Mouse (Mus musculus) forelimb bud, embryonic 11.5 days (tissue): ENCODE measurements around the gene Enoph1.
A peak's percentile ranks its signal among the peaks of the same experiment; 100 is the strongest.

ENCODE experiments used
- DNase-seq: peaks from one replicate; pipeline ENCODE4 v3.0.0-alpha.2; 2012; ENCODE audit warnings: low read depth, low spot score

Enoph1 gene

DNA sequence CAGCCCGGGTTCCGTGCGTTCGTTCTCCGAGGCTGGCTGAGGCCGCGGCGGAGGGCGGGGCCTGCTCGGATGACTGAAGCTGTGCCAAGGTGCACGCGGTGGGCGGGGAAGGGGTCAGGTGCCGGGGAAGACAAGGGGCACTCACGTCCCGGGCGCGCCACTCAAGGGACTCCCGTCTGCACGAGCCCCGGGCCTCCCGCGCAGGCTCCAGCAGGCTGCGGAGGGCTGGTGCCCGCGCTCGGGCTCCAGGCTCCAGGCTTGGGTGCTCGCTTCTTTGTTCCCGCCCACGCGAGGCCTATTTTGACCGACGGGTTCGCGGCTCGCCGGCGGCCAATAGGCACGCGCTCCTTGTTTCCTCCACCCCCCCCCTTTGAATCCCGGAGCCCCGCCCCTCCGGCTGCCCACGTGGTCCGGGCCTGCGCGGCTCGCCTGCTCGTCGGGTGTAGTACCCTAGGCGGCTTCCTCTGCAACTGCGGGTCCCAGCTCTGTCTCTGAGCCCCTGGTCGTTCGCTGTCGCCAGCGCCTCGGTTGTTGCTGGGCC lies at the start of gene Enoph1, which contains the start of gene Hnrnpdl:
TSS of gene Enoph1 (plus strand) at position 384 of the 541 bp plus-strand sequence.
TSS of gene Hnrnpdl (minus strand) at position 63 of the 541 bp plus-strand sequence.
- DNase-seq: peak; percentile 95

DNA sequence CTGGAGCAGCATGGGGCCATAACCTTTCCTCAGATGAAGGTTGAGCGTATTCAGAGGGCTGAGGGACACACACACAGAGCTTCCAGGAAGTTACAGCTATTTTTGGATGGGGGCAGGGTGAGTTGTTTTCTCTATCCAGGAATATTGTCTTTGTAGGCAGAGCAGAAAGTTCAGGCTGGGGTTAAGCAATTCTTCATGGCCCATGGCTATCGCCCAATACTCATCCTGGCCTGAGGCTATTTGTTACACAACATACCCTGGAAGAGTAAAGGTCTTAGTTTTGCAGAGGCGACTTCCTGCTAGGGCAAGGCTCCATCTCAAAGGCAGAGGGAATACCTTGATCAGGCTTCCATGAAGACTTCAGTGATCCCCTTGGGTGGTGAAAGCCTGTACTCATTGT lies 45.6 kb upstream of the Enoph1 start:
- no peak for DNase-seq

DNA sequence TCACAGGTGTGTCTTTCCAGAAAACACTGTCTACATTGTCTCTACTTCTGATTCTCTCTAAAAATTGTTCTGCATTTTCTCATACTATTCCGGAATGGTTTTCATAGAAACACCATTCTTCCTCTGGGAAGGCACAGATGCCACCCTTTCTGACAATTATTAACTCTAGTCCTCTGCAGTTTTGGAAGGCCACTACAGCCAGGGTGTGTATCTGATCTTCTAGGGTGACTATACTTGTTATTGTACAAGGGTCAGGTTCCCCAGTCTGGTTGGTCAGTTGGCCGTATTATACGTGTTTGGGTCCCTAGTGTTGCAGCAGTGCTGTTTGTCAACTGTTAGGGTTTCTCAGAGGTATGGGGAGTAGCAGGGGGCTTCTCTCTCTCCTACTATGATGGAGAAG lies 45.1 kb upstream of the Enoph1 start:
- no peak for DNase-seq

DNA sequence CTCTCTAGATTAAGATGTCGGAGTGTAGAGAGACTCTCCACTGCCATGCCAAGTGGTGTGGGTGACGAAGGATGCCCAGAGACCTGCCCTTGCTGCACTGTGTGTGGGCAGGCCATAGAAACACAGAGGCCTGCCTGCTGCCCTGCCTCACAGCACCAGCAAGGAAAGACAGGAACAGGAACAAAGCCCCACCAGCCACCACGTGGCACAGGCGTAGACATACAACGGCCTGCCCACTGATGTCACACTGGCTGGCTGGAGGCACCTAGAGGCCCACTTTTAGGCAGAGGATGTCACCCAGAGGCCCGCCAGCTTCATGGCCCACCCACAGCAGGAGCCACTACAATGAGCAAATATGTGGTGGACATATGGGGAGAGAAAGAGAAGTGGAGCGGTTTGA lies 39.7 kb upstream of the Enoph1 start:
- DNase-seq: no peak

DNA sequence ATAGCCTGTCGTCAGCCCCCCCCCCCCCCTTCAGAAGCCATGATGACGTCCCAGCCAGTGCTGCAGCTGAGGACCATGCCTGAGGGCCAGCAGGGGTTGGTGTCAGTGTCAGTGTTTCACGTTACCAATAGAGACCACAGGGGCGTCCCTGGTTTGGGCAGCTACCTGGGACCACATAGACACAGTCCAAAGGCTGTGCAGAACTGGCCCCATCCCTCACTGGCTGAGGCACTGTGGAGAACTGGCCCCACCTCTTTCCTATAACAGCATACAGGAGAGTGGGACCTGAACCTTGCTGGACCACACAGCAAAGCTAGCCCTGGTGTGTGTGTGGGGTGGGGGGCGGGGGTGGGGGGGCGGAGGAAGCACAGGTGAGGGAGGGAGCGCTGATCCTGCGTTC lies 39.3 kb upstream of the Enoph1 start:
- DNase-seq: no peak

DNA sequence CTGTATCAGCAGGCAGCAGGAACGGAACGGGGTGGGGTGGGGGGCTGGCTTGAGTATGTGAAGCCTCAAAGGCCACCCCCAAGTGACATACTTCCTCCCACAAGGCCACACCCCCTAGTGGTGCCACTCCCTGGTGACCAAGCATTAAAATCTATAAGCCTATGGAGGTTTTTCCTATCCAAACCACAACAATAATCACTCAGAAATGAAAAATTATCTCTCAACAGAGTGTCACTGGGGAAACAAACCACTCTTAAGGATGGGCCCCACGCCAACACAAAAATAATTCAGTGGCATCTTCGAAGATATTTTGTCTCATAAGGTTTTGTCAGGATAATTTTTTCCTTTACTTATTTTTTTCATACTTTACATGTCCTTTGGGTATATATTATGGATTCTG lies 35.9 kb upstream of the Enoph1 start:
- no peak for DNase-seq

DNA sequence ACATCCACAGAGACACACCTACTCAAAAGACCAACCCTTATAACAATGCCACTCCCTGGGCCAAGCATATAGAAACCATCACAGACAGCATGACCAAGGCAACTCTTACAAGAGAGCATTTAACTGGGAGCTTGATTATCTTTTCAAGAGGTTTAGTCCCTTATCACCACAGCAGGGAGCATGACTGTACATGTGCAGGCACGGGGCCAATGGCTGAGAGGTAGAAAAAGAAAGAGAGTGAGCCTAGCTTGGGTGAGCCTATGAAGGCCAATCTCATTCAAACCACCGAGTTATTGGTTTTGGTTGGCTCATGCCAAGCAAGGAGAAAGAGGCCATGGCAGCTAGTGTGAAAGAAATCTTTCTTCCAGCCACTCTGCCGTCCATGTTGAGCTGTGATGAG lies 34.4 kb upstream of the Enoph1 start:
- DNase-seq: no peak

DNA sequence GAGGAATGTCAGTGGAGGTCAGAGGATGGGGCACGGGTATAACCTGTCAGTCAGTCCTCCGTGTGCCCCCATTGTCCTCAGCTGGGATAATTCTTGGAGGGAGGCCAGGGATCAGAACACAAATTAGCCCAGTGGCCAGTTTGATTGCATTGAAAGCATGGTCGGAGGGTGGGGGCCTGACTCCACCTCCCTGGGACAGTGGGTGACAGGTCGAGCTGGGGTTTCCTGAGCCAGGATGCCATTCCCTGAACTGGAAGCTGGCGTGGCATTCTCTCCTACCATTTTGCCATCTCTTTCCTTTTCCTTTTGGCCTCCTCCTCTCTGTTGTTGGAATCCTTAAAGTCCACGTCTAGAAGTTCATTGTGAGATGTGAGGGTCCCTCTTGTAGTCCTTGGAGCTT lies 33.9 kb upstream of the Enoph1 start:
- no peak for DNase-seq

DNA sequence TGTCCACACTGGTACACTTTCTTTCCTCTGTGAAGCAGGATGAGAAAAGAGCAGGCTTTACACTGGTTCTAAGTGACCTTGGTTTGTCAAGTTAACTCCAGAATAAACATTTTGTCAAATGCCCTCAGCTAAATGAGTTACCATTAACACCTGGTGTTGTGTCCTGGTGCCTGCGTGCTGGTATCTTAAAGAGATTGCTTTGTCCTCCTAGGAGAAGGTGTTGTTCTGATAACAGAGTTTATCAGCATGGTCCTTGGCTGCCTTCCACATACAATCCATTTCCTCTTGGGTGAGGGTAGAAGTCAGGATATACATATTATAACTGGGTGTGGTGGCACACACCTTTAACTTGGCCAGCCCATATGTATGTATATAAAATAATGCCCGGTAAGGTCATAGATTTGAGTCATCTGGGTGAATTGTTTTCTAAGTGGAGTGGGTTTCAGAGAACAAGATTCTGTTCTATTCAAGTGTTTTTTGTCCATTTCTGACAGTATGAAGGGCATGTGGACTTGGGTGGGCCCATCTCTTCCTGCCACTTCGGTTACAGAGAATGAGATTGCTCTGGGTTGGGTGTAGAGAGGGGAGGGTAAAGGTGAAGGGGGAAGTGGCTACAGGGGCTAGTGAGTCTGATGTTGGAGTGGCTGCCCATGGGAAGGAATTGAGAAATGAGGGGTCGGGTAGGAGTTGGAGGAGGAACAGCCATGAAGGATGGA lies 33.3 kb upstream of the Enoph1 start:
- DNase-seq: no peak

DNA sequence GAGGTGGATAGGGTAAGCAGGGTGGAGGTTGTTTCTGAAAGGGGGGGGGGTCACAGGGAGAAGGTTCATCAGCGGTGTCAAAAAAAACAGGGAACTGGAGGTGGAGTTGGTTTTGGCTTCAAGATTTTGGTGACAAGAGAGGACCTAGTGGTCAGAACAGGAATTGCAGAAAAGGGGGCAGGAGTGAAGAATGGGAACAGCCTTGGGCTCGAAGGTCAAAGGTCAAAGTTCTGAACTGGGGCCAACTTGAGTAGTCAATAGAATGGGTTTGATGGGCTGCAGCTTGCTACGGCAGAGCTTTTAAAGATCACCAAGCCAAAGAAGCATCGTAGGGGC lies 32.8 kb upstream of the Enoph1 start:
- no peak for DNase-seq

DNA sequence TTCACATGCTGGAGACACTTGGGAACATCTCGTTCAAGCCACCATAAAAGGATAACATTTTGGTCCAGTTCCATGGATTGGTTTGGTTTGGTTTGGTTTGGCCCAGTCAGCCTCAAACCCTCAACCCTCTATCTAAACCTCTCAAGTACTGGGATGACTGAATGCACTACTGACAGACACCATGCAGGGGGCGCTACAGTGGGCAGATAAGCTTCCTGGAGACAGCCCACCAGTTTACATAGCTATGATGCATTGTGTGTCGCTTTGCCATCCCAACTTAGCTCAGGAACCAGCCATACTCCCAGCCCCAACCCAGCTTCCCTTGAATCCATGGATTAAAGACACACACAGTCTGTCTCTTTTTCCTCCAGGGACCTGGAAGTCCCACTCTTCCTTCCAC lies 31.3 kb upstream of the Enoph1 start:
- no peak for DNase-seq

DNA sequence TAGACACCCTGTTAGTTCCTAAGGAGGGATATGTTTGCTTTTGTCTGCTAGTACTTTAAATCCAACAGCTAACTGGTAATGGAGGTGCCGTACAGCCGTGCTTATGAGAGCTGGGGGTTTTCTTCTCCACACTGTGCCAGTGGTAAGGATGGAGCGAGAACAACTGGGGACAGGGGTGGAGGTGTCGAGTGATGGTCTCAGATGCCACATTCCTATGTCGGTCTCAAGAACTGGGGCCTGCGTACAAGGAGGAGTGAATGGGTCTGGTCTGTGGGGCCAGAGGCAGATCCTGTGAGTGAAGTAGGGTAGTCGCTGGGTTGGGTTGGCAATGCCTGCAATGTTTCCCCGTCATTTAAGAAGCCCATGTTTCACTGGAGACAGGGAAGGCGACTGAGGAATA lies 27.2 kb upstream of the Enoph1 start:
- no peak for DNase-seq

DNA sequence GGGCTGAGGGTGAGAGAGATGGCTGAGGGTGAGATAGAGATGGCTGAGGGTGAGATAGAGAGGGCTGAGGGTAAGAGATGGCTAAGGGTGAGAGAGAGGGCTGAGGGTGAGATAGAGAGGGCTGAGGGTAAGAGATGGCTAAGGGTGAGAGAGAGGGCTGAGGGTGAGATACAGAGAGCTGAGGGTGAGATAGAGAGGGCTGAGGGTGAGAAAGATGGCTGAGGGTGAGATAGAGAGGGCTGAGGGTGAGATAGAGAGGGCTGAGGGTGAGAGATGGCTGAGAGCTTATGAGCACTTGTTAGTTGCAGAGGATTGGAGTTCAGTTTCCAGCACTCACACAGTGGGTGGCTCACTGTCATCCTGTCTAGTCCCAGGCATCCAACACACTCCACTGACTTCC lies 19.7 kb upstream of the Enoph1 start:
- no peak for DNase-seq

DNA sequence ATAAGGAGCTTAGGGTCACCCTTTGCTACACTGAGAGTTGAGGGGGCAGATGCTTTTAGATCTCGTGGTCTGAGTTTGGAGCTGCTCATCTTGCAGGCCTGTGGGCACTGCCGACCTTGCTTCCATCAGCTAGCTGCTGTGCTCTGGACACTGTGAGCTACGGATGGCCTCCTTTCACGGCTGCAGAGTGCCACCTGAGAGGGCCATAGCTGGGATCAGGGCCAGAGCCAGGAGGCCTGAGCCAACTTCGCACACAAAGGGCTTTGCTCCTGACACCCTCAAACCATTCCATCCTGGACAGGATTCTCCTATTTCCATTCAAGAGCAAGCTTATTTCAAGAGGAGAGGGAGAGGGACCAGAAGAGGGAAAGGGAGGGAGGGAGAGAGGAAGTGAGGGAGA lies 15.4 kb upstream of the Enoph1 start:
- DNase-seq: no peak

DNA sequence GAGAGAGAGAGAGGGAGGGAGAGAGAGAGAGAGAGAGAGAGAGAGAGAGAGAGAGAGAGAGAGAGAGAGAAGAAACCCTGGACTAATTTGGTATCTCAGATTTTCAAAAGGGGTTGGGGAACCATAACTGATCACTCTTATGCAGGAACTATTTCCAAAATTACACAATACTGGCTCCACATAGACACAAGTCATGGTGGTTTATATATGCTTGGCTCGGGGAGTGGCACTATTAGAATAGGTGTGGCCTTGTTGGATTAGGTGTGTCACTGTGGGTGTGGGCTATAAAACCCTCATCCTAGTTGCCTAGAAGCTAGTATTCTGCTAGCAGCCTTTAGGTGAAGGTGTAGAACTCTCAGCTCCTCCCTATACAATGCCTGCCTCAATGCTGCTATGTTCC lies 14.9 kb upstream of the Enoph1 start:
- DNase-seq: no peak

DNA sequence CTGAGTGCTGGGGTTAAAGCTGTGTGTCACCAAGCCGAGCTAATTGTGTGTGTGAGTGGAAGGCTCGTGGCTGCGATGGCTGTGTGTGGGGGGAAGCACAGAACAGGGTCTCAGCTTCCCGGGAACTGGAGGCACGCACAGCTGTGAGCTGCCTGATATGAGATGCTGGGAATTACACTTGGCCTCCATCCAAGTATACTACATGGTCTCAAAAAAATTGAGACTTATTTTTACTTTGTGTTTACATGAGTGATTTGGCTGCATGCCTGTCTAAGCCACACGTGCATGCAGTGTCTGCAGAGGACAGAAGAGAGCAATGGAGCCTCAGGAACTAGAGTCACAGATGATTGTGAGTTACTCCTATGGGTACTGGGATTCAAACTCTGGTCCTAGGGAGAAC lies 9.7 kb upstream of the Enoph1 start:
- DNase-seq: no peak

DNA sequence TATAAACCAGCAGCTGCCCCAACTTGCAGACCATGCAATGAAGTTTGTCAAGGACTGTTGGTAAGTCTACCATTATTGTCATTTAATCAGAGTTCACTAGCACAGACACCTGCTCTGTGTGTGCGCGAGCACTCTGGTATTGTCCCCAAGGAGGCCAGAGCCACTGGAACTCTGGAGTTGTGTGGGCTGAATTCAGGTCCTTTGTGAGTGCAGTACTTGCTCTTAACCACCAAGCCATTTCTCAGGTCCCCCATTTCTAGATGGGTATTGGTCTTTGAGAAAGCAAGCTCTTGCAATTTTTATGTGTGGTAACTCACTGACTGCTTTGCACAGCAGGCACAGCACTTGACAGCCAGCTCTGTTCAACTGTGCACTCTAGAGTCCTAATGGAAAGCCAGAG lies 7.7 kb upstream of the Enoph1 start:
- no peak for DNase-seq

DNA sequence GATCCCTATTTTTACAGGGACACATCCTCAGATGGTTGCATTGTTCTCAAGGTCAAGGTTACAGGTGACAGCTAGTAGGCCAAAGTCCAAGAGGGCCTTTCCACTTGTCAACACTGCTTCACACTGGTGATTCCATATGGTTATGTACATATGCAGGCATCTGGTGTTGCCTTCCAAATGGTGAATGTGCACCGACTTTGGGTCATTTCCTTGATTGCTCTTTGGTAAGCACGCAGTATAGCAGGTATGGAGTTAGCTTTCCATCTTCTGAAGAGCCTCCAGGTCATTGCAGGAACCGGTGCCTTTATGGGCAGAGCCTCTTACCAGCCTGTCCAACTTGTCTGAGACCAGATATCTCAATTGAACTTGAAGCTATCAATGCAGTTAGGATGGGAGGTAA lies 7.1 kb upstream of the Enoph1 start:
- no peak for DNase-seq

DNA sequence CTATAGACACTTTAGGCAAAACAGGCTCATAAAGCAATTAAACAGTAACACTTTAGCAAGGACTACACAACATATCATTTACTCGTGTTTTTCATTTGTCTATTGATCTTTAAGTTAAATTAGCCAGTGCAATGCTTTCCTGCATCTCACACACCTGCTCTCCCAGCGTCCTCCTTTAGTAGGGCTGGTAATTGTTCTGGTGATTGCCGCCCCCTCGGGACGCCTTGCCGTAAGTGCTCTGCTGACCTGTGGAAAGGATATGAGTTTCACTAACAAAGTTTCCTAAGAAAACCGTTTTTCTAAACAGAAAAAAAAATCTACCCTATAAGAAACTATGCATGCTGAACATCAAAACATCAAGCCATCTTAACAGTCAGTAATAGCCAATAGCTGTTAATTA lies 3.8 kb upstream of the Enoph1 start:
- DNase-seq: no peak

DNA sequence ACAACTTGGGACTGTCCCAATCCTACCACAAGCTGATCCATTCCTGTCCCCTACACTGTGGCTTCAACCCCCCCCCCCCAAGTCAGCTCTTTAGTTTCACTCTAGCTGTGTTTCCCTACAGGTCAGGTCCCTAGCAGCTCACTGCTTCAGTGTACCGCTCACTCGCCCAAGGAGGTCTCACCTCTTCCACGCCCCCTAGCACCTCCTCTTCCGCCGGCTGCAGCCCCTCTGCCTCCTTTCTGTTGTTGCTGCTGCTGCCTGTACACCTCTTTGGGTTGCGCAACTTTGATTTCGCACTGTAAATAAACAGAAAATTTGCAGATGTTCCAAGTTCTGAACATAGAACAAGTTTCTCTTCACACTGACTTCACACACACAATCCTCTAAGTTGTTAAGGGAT lies 3.1 kb upstream of the Enoph1 start:
- DNase-seq: no peak

DNA sequence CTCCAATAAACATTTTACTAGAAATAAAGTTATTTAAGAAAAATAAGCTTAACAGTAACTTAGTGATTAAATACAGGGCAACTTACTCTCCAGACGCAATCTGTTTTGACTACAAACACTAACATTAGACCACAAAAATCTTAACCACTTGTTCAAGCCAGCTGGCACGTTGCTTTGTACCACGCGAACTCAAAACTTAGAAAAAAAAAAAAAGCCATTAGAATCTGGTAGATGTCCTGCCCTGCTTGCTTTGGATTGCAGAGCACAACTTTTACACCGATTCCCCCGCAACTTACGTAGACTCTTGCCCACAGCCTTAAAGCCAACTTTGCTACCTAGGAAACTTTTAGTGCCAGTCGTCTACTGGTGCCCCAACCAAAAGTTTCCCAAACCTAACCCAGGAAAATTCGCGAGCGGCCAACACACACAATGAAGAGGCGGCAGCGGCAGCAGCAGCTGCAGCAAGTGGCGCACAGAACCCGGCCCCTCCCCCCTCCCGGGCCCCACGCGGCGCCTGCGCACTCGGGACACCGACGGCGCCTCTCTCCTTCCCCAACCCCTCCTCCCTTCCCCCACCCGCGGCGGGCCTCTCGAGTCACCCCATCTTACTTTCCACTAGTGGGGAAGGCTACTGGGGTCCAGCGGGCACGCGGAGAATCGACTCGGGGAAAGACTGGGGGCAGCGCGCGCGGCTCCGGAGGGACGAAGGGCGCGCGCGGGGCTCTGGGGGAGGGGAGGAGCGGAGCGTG lies 1.6 kb upstream of the Enoph1 start:
- peak; percentile 79 for DNase-seq

DNA sequence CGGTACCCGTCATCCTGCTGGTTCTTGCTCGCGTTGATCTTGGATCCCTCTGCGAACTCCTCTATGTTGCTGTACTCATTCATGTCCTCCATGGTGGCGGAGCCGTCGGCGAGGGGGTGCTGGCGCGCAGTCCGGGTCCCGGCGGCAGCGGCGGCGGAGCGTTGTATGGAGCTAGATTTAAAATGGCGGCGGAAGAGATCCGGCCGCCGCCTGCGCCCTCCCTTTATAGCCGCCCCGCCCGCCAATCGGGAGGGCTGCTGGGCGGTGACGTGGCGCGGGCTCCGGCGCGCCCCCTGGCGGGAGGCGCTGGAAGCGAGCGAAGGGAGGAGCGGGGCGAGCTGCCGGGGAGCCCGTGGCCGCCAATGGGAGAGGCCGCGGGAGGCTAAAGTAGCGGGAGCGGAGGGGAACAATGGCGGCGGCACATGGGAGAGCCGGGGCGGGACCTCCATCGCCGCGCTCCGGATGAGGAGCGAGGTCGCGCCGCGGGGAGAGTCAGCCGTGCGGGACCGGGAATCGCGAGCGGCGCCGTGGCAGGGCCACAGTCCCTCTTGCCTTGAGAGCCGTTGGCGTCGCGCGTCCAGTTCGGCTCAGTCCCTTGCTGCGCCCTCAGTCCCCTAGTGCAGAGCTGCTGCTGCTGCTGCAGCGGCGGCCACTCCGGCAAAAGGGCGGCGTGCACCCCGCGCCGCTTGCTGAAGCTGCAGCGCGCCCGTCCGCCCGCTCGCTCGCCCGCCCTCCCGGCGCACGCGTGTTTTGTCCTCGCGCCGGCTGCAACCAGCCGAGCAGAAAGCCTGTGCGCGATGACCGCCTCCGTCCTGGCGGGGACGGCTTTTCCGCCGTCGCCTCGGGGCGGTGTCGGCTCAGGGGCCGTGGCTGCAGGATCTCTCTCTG lies 827 bp upstream of the Enoph1 start:
- DNase-seq: peak; percentile 95
